Mouse (Mus musculus) cortical plate, adult 2 months (tissue): ENCODE data around the gene Irf2. TPM values are rescaled to one million over a fixed set of nuclear protein-coding genes. Genes with fewer than 3 reads are reported as not detected.

Experiments used
- H3K27ac ChIP-seq: fragments of 200-500 bp; 2 replicates; pipeline ENCODE4 v1.5.1; 2012; ENCODE audit warnings: low read length, control low read depth, inconsistent platforms; ENCODE audit not compliant: insufficient read depth
- H3K4me1 ChIP-seq: fragments of 200-500 bp; 2 replicates; pipeline ENCODE4 v1.6.1; 2011; ENCODE audit warnings: low read length; ENCODE audit not compliant: control insufficient read depth, insufficient read depth
- H3K4me3 ChIP-seq: fragments of 200-500 bp; 2 replicates; pipeline ENCODE4 v1.5.1; 2011; ENCODE audit warnings: mild to moderate bottlenecking, low read length, control low read depth; ENCODE audit not compliant: insufficient read depth
- CTCF ChIP-seq: fragments of 200-500 bp; IDR thresholded peaks from 2 replicates; pipeline ENCODE4 v1.5.1; 2011; ENCODE audit warnings: mild to moderate bottlenecking, control low read depth, low read length; ENCODE audit not compliant: insufficient read depth; ENCODE audit errors: extremely low read depth
- POLR2A ChIP-seq: fragments of 200-500 bp; IDR thresholded peaks from 2 replicates; pipeline ENCODE4 v1.6.1; 2011; ENCODE audit warnings: mild to moderate bottlenecking, low read length, control low read depth; ENCODE audit not compliant: insufficient read depth; ENCODE audit errors: extremely low read depth
- polyA plus RNA-seq: library from polyadenylated mRNA; depleted of rRNA; stranded (reverse); fragments of >200 nt; gene quantifications from 2 replicates; pipeline ENCODE4 v1.2.3, GENCODE M21; 2012

Irf2 gene
- polyA plus RNA-seq, 1 experiment: 27.1 TPM

DNA sequence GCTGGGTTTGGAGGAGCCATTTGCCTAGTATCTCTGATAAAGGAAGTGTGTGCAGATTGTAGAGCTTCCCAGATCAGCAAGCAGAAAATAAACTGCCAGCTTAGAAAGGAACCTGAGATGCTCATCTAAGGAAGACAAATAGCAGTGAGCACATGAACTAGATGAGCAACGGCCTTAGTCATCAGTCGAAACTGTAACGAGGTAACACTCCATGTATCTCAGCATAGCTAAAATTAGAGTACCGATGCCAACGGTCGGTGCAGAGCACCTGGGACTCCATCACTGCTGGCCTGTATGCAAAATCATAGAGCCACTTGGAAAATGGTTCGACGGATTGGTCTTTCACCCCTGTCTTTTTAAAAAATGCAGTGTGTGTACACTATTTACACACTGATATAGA, 29.2 kb upstream of the Irf2 start:
- Histone ChIP-seq H3K4me1 (peaks cover 1% of the 10 kb centered on the region; the same call in 1 of the 2 replicates), H3K27ac (no peak overlapping the region), H3K4me3 (no peak overlapping the region)
- no peak for TF ChIP-seq CTCF
- no peak for TF ChIP-seq POLR2A

GRCm38 (mm10) chr8:46711496-46711895, 28.0 kb upstream of the Irf2 start:
- peaks cover 1% of the 10 kb centered on the region; the same call in 1 of the 2 replicates for H3K4me1 ChIP-seq
- TF ChIP-seq POLR2A: no peak
- no peak for TF ChIP-seq CTCF
- no peak overlapping the region for H3K27ac ChIP-seq
- no peak overlapping the region for H3K4me3 ChIP-seq

GRCm38 (mm10) chr8:46713178-46713577, 26.4 kb upstream of the Irf2 start:
- TF ChIP-seq CTCF: no peak
- TF ChIP-seq POLR2A: no peak
- Histone ChIP-seq H3K27ac (no peak overlapping the region), H3K4me1 (peaks cover 1% of the 10 kb centered on the region; the same call in 1 of the 2 replicates), H3K4me3 (no peak overlapping the region)

GRCm38 (mm10) chr8:46713844-46714243, 25.7 kb upstream of the Irf2 start:
- TF ChIP-seq CTCF (no peak), POLR2A (no peak)
- Histone ChIP-seq H3K4me3 (no peak overlapping the region), H3K27ac (no peak overlapping the region)

GRCm38 (mm10) chr8:46714400-46714799, 25.1 kb upstream of the Irf2 start:
- no peak overlapping the region for H3K4me3 ChIP-seq
- TF ChIP-seq CTCF (no peak), POLR2A (no peak)
- H3K27ac ChIP-seq: no peak overlapping the region
- H3K4me1 ChIP-seq: peaks cover 1% of the 10 kb centered on the region; the same call in 1 of the 2 replicates

More at GRCm38 (mm10) chr8:46713844-46714243, 25.7 kb upstream of the Irf2 start:
- H3K4me1 ChIP-seq: peaks cover 1% of the 10 kb centered on the region; the same call in 1 of the 2 replicates

DNA sequence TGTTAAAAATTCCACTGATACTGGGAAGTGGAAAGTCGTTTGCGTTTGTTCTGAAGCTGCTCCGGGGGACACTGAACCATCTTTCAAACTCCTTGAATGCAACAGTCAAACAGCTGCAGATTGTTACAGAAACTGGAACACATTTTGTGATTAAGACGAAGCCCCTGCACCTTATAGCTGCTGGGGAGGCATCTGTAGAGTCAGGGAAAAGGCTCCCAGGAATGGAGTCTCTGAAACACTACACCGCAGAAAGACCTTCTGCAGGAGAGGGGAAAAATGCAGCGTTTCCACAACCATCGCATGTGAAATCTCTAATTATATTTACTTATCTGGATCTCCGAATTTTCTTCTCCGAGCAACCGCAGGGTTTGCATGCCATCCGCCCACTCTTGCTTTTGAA, 23.1 kb upstream of the Irf2 start:
- peaks cover 1% of the 10 kb centered on the region; the same call in 1 of the 2 replicates for H3K4me1 ChIP-seq
- no peak overlapping the region for H3K27ac ChIP-seq
- TF ChIP-seq POLR2A: no peak
- TF ChIP-seq CTCF: no peak
- H3K4me3 ChIP-seq: no peak overlapping the region

- Histone ChIP-seq H3K27ac (no peak overlapping the region), H3K4me3 (no peak overlapping the region), H3K4me1 (peaks cover 1% of the 10 kb centered on the region; the same call in 1 of the 2 replicates)
- TF ChIP-seq CTCF (no peak), POLR2A (no peak)
Observed at GRCm38 (mm10) chr8:46717170-46717569, 22.4 kb upstream of the Irf2 start.

- no peak for TF ChIP-seq CTCF
- TF ChIP-seq POLR2A: no peak
- Histone ChIP-seq H3K4me1 (peaks cover 1% of the 10 kb centered on the region; the same call in 1 of the 2 replicates), H3K4me3 (no peak overlapping the region), H3K27ac (no peak overlapping the region)
Observed at GRCm38 (mm10) chr8:46718301-46718700, 21.2 kb upstream of the Irf2 start.

GRCm38 (mm10) chr8:46718747-46719146, 20.8 kb upstream of the Irf2 start:
- TF ChIP-seq CTCF (no peak), POLR2A (no peak)
- Histone ChIP-seq H3K4me1 (peaks cover 1% of the 10 kb centered on the region; the same call in 1 of the 2 replicates), H3K4me3 (no peak overlapping the region), H3K27ac (no peak overlapping the region)

DNA sequence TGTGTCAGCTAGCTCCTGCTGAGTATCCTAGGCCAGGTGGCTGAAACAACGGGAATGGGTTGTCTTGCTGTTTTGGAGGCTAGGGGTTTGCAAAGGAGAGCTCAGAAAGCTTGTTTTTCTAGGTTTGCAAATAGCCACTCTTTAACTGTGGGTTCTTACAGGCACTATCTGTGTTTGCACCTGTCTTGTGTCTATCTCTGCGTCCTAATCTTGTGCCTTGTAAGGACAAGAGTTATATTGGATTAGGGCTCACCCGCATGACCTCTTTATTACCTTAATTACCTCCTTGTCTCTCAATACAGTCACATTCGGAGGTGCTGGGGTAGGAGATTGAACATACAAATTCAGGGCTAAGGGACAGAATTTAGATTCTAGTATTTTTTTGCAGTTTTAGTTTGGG, 18.9 kb upstream of the Irf2 start:
- no peaks in the 10 kb centered on the region; the same call in 1 of the 2 replicates for H3K4me1 ChIP-seq
- no peak overlapping the region for H3K27ac ChIP-seq
- TF ChIP-seq POLR2A: no peak
- TF ChIP-seq CTCF: no peak
- no peak overlapping the region for H3K4me3 ChIP-seq
